Mouse (Mus musculus) gastrocnemius, postnatal 36 days (tissue): ENCODE data around the gene Tmtc1. TPM values are rescaled to one million over a fixed set of nuclear protein-coding genes. Genes with fewer than 3 reads are reported as not detected.

Experiments
- DNase-seq, 2 experiments: peaks; one replicate each; pipeline ENCODE4 v3.0.0; 2022
- intact Hi-C: fragments of 180-260 bp; cut with DNase I; formaldehyde crosslinking; loops from one replicate; pipeline ENCODE4 v1.15.1; 2025
- total RNA-seq, 2 experiments: library from RNA; stranded (reverse); gene quantifications; 2 replicates each; pipeline ENCODE4 v1.2.3; 2021

The Tmtc1 gene
- total RNA-seq, 2 experiments from 2014 or later: 51.0 to 60.8 TPM

DNA sequence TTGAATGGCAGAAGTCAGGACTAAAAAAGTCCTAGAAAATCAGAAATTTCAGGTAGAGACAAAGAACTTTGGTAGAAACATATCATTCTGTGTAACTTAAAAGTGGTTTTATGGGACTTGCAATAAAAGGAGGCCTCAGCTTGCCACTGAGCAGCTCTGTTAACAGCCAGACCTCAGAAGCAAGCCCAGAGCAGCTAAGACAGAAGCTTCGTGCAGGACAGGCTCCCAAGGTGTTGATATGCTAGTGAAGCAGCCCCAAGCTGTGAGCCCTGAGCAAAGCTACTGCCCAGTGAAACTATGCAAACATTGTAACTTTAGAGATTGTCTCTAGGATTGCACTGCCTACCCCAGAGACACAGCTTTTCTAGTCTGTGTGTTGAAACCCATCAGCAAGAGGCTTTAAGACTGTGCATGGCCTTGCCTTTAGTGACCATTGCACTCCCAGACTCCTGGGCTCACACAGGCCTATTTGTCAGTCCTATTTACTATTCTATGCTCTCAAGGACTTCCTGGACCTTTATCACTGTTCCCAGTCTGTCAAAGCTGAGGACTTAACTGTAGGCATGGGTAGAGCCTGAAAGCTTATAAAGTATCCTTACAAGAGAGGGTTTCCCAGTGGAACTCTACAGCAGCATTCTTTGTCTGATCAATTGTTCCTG, 188.7 kb downstream of the Tmtc1 start:
- DNase-seq: no peak
- intact Hi-C loops: no loop called here

DNA sequence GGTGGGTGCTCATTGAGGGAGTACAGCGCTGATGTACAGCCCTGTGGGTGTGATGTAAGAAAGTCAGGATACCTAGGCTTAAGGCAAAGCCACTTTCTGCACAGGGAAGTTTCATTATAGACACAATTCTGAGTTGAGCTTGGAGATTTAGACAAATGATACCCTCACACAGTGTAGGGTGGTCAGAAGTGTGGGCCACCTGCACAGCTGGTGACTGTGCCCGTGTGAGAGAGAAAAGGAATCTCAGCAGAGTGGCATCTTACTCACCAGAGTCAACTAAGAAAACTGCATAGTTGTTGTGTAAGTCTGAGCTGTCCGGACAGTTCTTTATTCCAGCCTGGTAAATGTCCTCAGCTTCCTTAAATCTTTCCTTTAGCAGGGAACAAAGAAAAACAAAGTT, 195.0 kb downstream of the Tmtc1 start:
- DNase-seq: no peak
- intact Hi-C loops: loop anchor here (10.0 kb wide), 2 partner anchors 436 to 666 kb away; no protein-coding TSS in a partner anchor

DNA sequence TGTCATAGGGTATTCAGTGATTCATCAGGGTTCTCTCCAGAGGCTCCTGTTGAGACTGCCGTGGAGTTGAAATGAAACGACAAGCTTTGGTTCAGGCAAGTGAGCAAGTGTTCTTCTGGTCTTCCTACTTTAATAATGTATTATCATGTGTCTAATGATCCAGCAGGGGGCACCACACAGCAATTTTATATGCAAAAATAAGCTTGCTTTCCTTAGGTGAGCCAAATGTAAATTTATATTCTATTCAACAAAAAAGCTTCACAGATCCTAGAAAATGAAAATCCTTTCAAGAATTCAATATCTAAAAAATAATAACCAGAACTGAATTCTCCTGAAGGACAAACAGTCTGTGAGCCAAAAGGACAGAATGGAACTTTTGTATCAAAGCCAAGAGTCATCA, 195.6 kb downstream of the Tmtc1 start:
- intact Hi-C loops: loop anchor here (10.0 kb wide), 2 partner anchors 436 to 666 kb away; no protein-coding TSS in a partner anchor
- DNase-seq: no peak

GRCm38 (mm10) chr6:148246544-148246943, 197.6 kb downstream of the Tmtc1 start:
- no peak for DNase-seq
- intact Hi-C loops: loop anchor here (10.0 kb wide), 2 partner anchors 438 to 668 kb away; no protein-coding TSS in a partner anchor

- no peak for DNase-seq
- intact Hi-C loops: loop anchor here (10.0 kb wide), 2 partner anchors 440 to 670 kb away; no protein-coding TSS in a partner anchor
Observed at GRCm38 (mm10) chr6:148244836-148245235, 199.4 kb downstream of the Tmtc1 start.

- intact Hi-C loops: loop anchor here (10.0 kb wide), 2 partner anchors 442 to 672 kb away; no protein-coding TSS in a partner anchor
Observed at GRCm38 (mm10) chr6:148242304-148242703, 201.9 kb downstream of the Tmtc1 start.

GRCm38 (mm10) chr6:148241685-148242084, 202.5 kb downstream of the Tmtc1 start:
- intact Hi-C loops: loop anchor here (10.0 kb wide), 2 partner anchors 443 to 673 kb away; no protein-coding TSS in a partner anchor
- no peak for DNase-seq

More at GRCm38 (mm10) chr6:148242304-148242703, 201.9 kb downstream of the Tmtc1 start:
- no peak for DNase-seq

DNA sequence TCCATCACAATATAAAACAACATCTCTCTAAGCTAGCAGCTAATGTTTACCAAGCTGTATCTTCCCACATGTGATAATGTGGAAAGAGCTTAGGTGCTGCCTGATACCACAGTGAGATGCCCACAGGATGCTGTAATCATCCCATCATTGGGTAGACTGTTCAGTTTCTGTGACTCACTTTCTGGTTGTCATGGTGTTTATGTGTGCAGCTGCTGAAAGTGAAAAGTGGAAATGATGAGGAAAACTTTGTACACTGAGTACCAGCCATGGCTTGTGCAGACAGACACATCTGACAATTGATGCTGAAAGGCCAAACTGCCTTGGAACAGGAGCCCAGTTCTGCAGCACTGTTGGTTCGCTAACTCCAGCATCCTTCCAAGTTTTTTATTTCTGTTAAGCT, 204.9 kb downstream of the Tmtc1 start:
- no peak for DNase-seq
- intact Hi-C loops: no loop called here

DNA sequence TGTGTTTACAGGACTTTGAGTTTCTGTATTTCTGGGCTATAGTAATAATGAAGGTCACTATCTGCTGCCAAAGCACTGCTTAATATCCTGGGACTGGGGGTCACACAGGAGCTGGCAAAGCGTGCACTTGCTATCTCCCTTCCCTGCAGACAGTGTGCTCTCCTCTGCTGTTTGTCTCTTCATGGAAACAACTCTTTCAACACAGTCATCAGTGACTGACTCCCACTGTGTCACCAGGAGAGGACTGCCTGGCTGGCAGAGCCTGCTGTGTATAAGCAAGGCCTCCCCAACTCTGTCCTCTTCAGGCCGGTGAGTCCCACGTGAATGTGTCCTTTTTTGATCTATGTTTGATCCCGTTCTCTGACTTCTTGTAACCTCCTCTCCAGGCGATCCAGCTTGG, 206.7 kb downstream of the Tmtc1 start:
- intact Hi-C loops: no loop called here
- no peak for DNase-seq

- intact Hi-C loops: no loop called here
- no peak for DNase-seq
Observed at GRCm38 (mm10) chr6:148234105-148234828, 209.9 kb downstream of the Tmtc1 start.

DNA sequence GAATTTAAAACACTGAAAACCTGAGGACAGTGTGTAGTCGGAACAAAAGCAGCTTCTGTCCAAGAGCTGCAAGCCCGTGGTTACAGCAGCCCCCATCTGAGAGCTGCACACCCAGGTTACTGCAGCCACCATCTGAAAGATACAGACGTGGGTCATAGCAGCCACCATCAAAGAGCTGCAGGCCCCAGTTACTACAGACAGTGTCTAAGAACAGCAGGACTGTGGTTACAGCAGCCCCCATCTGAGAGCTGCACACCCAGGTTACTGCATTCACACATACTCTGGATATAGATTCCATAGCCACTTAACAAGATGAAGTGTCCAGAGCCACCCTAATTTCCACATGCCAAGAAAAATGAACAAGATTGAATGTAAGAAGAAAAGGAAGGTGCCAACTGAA, 216.6 kb downstream of the Tmtc1 start:
- DNase-seq: no peak
- intact Hi-C loops: no loop called here

GRCm38 (mm10) chr6:148222686-148223085, 221.5 kb downstream of the Tmtc1 start:
- intact Hi-C loops: no loop called here

GRCm38 (mm10) chr6:148218235-148219076, 225.7 kb downstream of the Tmtc1 start:
- DNase-seq: no peak
- intact Hi-C loops: loop anchor here (5.0 to 10.0 kb wide), 2 partner anchors 606 to 694 kb away; no protein-coding TSS in a partner anchor

More at GRCm38 (mm10) chr6:148222686-148223085, 221.5 kb downstream of the Tmtc1 start:
- DNase-seq: no peak

DNA sequence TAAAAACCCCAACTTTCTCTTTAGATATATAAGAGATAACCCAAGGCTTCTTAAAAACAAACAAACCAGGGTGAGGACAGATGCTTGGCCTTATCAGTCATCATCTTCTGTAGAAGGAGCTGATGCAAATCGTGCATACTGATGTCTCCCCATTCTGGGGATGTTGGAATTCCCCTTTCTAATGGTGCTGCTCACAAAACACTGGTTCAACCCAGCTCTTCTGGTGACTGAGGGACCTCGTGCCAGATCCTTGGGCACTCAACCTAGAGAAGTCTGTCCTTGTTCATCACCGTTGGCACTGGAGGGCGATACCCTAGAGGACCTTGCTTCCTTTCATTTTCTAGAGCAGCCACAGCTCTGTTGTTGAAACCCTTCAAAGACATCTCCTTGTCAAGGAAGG, 227.4 kb downstream of the Tmtc1 start:
- intact Hi-C loops: loop anchor here (5.0 to 10.0 kb wide), 2 partner anchors 608 to 696 kb away; no protein-coding TSS in a partner anchor
- no peak for DNase-seq

DNA sequence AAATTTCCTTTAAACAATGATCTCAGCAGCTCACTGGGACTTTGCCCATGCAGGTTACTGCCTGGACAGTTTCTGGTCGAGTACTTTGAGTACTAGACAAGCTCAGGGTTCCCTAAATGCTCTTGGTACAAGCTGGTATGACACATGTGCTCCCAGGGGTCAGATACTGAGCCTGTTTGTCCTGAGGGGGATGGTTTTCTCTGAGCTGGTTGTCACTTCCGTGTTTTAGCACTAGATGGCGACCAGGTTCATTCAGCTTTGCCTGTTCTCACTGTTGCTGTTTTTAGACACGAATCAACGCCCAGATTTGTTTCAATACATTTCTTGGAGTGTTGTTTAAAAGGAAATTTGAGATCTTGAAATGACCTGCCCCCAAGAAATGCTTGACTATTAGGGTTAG, 229.4 kb downstream of the Tmtc1 start:
- intact Hi-C loops: loop anchor here (5.0 to 10.0 kb wide), 2 partner anchors 610 to 698 kb away; no protein-coding TSS in a partner anchor
- no peak for DNase-seq

- DNase-seq: peak; percentile 92 to 96
- intact Hi-C loops: loop anchor here (10.0 kb wide), 1 partner anchor 613 kb away; no protein-coding TSS in a partner anchor
Observed at GRCm38 (mm10) chr6:148211897-148212680, 232.1 kb downstream of the Tmtc1 start, which contains the start of gene Ergic2. TSS of gene Ergic2 (minus strand) at chr6:148212374.

- DNase-seq: peak in 1 of 2 experiments; percentile 9
Observed at GRCm38 (mm10) chr6:148211391-148211876, 232.8 kb downstream of the Tmtc1 start.

GRCm38 (mm10) chr6:148207522-148207921, 236.7 kb downstream of the Tmtc1 start:
- intact Hi-C loops: no loop called here
- DNase-seq: no peak

More at GRCm38 (mm10) chr6:148211391-148211876, 232.8 kb downstream of the Tmtc1 start:
- intact Hi-C loops: loop anchor here (10.0 kb wide), 1 partner anchor 613 kb away; no protein-coding TSS in a partner anchor

- no peak for DNase-seq
- intact Hi-C loops: no loop called here
Observed at GRCm38 (mm10) chr6:148205134-148205533, 239.1 kb downstream of the Tmtc1 start.
